Mouse (Mus musculus): ENCODE data around the gene Kdelc2. TPM values are rescaled to one million over a fixed set of nuclear protein-coding genes. Genes with fewer than 3 reads are reported as not detected.

The Kdelc2 gene
- polyA plus RNA-seq, 1 experiment = 1.7 TPM

DNA sequence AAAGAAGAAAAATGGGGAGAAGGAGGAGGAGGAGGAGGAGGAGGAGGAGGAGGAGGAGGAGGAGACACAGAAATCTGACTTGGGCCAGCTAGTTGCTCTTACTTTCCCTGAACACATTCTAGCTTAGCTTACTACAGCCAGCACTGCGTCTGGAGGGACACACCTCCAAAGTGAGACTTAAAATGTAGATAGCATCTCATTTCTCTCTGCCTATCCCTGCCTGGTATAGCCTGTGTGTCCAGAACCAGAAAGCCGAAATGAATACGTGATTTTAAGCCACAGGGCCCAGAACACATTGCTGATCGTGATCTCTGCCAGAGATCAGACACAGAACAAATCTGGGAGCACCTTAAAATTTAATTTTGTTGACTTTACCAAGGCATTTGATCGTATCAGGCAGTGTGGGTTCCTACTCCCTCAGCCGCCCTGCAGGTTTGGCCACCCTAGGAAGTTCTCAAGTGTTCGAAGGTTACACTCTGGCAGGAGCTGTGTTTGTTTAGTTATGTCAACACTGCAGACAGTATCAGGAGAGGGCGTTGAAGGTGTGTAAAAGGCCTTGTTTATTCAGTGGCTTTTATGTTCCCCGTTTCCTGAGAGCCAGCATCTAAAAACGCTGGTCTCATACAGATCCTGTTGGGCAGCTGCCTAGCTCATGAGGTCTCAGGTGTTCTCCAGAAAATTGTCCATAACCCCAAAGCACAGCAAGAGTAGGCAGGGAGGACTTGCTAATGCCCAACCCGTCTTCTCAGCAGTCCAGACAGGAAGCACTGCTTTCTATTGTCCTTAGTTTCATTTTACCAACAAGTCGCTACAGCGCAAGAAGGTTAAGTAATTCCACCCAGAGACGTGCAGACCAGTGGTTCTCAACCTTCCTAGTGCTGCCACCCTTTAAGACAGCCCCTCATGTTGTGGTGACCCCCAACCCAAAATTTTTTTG lies 27.3 kb upstream of the Kdelc2 start:
- Histone ChIP-seq H3K27me3 (ENCODE audit: control insufficient read depth, insufficient read depth, low read length) (no peaks in the 10 kb centered on the region), H3K27ac (ENCODE audit: insufficient read depth, low read length) (no peak overlapping the region), H3K4me1 (ENCODE audit: control insufficient read depth, insufficient read depth, insufficient read length) (no peaks in the 10 kb centered on the region), H3K36me3 (ENCODE audit: control insufficient read depth, insufficient read depth, low read length) (no peaks in the 10 kb centered on the region), H3K4me3 (ENCODE audit: extremely low read depth, insufficient read depth, insufficient read length) (no peak overlapping the region)
- TF ChIP-seq CTCF (IDR thresholded peaks at IDR 0.05; ENCODE audit: extremely low read depth, insufficient read depth, insufficient read length, insufficient replicate concordance) (no peak), POLR2A (IDR thresholded peaks at IDR 0.05; ENCODE audit: low read depth, low read length) (no peak)
- DNase-seq (ENCODE audit: low read depth in 1 of 2, low spot score in 2 of 2) = no peak
- WGBS = 47% methylated on average over 14 of the region's 14 CpGs

GRCm38 (mm10) chr9:53371339-53371738 lies 12.5 kb upstream of the Kdelc2 start:
- H3K4me1 ChIP-seq (ENCODE audit: control insufficient read depth, insufficient read depth, insufficient read length) = no peaks in the 10 kb centered on the region
- no peak overlapping the region for H3K4me3 ChIP-seq (ENCODE audit: extremely low read depth, insufficient read depth, insufficient read length)
- TF ChIP-seq POLR2A (IDR thresholded peaks at IDR 0.05; ENCODE audit: low read depth, low read length) = no peak
- no peak for TF ChIP-seq CTCF (IDR thresholded peaks at IDR 0.05; ENCODE audit: extremely low read depth, insufficient read depth, insufficient read length, insufficient replicate concordance)
- 63% methylated on average over 3 of the region's 3 CpGs for WGBS
- H3K27me3 ChIP-seq (ENCODE audit: control insufficient read depth, insufficient read depth, low read length) = no peaks in the 10 kb centered on the region
- no peak for DNase-seq (ENCODE audit: low read depth in 1 of 2, low spot score in 2 of 2)
- H3K27ac ChIP-seq (ENCODE audit: insufficient read depth, low read length) = no peak overlapping the region
- H3K36me3 ChIP-seq (ENCODE audit: control insufficient read depth, insufficient read depth, low read length) = no peaks in the 10 kb centered on the region

DNA sequence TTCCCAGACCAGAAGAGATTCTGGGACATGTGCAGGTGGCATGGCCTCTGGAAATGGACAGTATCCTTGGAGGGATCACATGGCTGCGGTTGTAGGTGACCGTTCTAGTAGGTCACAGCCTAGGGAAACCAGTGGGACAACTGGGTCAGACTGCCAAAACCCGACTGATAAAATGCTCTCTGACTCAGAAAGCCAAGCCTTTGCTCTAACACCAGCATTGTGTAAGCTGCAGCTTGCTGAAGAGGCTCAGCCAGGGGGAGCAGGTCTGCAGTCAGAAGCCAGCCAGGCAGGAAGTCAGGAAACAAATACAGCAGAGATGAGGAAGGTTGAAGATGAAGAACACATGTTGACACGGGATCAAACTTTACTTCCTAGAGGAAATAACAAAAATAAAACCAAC lies 7.9 kb upstream of the Kdelc2 start:
- TF ChIP-seq CTCF (IDR thresholded peaks at IDR 0.05; ENCODE audit: extremely low read depth, insufficient read depth, insufficient read length, insufficient replicate concordance) = no peak
- TF ChIP-seq POLR2A (IDR thresholded peaks at IDR 0.05; ENCODE audit: low read depth, low read length) = no peak
- Histone ChIP-seq H3K27me3 (ENCODE audit: control insufficient read depth, insufficient read depth, low read length) (no peaks in the 10 kb centered on the region), H3K36me3 (ENCODE audit: control insufficient read depth, insufficient read depth, low read length) (no peaks in the 10 kb centered on the region), H3K27ac (ENCODE audit: insufficient read depth, low read length) (no peak overlapping the region), H3K4me1 (ENCODE audit: control insufficient read depth, insufficient read depth, insufficient read length) (no peaks in the 10 kb centered on the region), H3K4me3 (ENCODE audit: extremely low read depth, insufficient read depth, insufficient read length) (no peak overlapping the region)
- no peak for DNase-seq (ENCODE audit: low read depth in 1 of 2, low spot score in 2 of 2)
- WGBS = 49% methylated on average over 4 of the region's 4 CpGs

DNA sequence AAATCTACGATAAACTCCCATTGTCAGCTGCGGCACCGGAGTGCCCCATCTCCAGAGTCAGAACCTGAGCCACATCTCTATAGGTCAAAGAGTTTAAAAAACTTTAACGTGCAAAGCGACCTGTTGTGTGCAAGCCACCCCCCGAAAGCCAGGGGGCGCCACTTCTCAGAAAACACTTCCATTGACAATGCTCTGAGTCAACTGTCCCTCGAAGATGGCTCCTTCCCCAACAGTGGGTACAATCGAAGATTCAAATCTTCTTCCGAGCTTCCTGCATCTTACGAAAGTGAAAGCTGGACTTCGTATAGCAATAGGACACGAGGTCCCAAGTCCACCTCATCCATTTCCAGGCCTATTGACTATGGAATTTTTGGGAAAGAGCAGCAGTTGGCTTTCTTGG lies 7.0 kb upstream of the Kdelc2 start:
- TF ChIP-seq POLR2A (IDR thresholded peaks at IDR 0.05; ENCODE audit: low read depth, low read length) (no peak), CTCF (IDR thresholded peaks at IDR 0.05; ENCODE audit: extremely low read depth, insufficient read depth, insufficient read length, insufficient replicate concordance) (0 out of 2 replicates have a peak, but pooled peaks have one; percentile 15)
- H3K36me3 ChIP-seq (ENCODE audit: control insufficient read depth, insufficient read depth, low read length) = no peaks in the 10 kb centered on the region
- DNase-seq (ENCODE audit: low read depth in 1 of 2, low spot score in 2 of 2) = no peak
- no peaks in the 10 kb centered on the region for H3K27me3 ChIP-seq (ENCODE audit: control insufficient read depth, insufficient read depth, low read length)
- no peak overlapping the region for H3K4me3 ChIP-seq (ENCODE audit: extremely low read depth, insufficient read depth, insufficient read length)
- H3K4me1 ChIP-seq (ENCODE audit: control insufficient read depth, insufficient read depth, insufficient read length) = no peaks in the 10 kb centered on the region
- no peak overlapping the region for H3K27ac ChIP-seq (ENCODE audit: insufficient read depth, low read length)
- WGBS = 87% methylated on average over 13 of the region's 13 CpGs

DNA sequence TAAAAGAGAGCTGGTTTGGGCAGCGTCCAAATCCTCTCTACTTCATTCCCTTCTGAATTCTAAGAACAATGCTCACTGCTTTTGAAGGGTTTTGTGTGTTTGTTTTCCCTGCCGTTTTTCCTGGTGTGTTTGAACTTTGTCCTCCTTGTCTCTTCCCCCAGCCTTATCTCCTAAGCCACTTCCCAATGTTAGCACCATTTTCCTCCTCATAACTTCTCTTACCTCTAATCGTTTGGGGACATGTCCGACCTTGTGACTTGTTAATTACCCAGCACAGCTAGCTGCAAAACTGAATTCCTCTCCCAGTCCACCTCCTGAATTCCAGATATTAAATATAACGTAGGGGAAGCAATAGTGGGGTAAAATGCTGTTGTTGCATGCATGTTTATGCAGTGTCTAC lies 6.2 kb upstream of the Kdelc2 start:
- TF ChIP-seq POLR2A (IDR thresholded peaks at IDR 0.05; ENCODE audit: low read depth, low read length) = no peak
- no peak for TF ChIP-seq CTCF (IDR thresholded peaks at IDR 0.05; ENCODE audit: extremely low read depth, insufficient read depth, insufficient read length, insufficient replicate concordance)
- no peak overlapping the region for H3K27ac ChIP-seq (ENCODE audit: insufficient read depth, low read length)
- no peak overlapping the region for H3K4me3 ChIP-seq (ENCODE audit: extremely low read depth, insufficient read depth, insufficient read length)
- no peaks in the 10 kb centered on the region for H3K4me1 ChIP-seq (ENCODE audit: control insufficient read depth, insufficient read depth, insufficient read length)
- no peaks in the 10 kb centered on the region for H3K27me3 ChIP-seq (ENCODE audit: control insufficient read depth, insufficient read depth, low read length)
- DNase-seq (ENCODE audit: low read depth in 1 of 2, low spot score in 2 of 2) = no peak
- 69% methylated on average over 5 of the region's 5 CpGs for WGBS
- no peaks in the 10 kb centered on the region for H3K36me3 ChIP-seq (ENCODE audit: control insufficient read depth, insufficient read depth, low read length)

DNA sequence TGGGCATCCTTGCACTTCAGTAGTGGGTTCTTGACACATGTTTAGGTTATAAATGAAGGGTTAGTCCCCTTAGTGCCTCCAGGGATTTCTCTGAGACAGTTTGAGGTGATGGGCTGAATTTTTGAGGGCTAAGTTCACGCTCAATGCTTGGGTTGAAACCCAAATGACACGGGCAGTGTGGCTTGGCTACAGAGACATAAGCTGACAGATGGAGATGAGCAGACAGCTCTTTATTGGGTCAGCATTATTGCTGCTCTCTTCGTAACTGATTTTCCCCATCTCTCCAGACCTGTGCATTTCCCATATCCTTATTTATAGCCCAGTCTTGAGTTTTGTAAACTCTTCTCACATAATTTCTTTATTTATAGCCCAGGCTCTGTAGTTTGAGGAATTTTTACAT lies 5.7 kb upstream of the Kdelc2 start:
- no peaks in the 10 kb centered on the region for H3K4me1 ChIP-seq (ENCODE audit: control insufficient read depth, insufficient read depth, insufficient read length)
- WGBS = 82% methylated on average over 3 of the region's 3 CpGs
- no peaks in the 10 kb centered on the region for H3K36me3 ChIP-seq (ENCODE audit: control insufficient read depth, insufficient read depth, low read length)
- no peak overlapping the region for H3K4me3 ChIP-seq (ENCODE audit: extremely low read depth, insufficient read depth, insufficient read length)
- DNase-seq (ENCODE audit: low read depth in 1 of 2, low spot score in 2 of 2) = no peak
- H3K27ac ChIP-seq (ENCODE audit: insufficient read depth, low read length) = no peak overlapping the region
- TF ChIP-seq POLR2A (IDR thresholded peaks at IDR 0.05; ENCODE audit: low read depth, low read length) = no peak
- TF ChIP-seq CTCF (IDR thresholded peaks at IDR 0.05; ENCODE audit: extremely low read depth, insufficient read depth, insufficient read length, insufficient replicate concordance) = no peak
- H3K27me3 ChIP-seq (ENCODE audit: control insufficient read depth, insufficient read depth, low read length) = no peaks in the 10 kb centered on the region

DNA sequence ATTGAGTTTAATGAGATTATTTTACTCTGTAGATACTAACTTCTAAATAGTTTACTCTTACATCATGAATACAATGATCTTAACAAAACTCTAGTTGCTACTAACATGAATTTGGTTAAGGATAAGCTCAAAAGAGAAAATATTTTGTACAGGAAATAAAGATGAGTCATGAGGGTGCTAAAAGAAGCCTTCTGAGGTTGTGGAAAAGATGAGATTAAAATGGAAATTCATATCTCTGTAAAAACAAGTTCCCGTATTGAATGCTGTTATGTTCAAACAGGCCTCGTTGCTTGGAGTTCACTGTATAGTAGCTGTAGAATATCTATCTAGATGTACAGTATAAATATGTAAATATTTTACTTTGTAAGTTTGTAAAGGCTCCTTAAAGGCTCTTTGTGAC lies 3.2 kb upstream of the Kdelc2 start:
- Histone ChIP-seq H3K4me1 (ENCODE audit: control insufficient read depth, insufficient read depth, insufficient read length) (peaks cover 3% of the 10 kb centered on the region), H3K27me3 (ENCODE audit: control insufficient read depth, insufficient read depth, low read length) (peaks cover 2% of the 10 kb centered on the region; the same call in 1 of the 2 replicates), H3K4me3 (ENCODE audit: extremely low read depth, insufficient read depth, insufficient read length) (no peak overlapping the region), H3K36me3 (ENCODE audit: control insufficient read depth, insufficient read depth, low read length) (no peaks in the 10 kb centered on the region), H3K27ac (ENCODE audit: insufficient read depth, low read length) (no peak overlapping the region)
- TF ChIP-seq POLR2A (IDR thresholded peaks at IDR 0.05; ENCODE audit: low read depth, low read length) (no peak), CTCF (IDR thresholded peaks at IDR 0.05; ENCODE audit: extremely low read depth, insufficient read depth, insufficient read length, insufficient replicate concordance) (no peak)
- no peak for DNase-seq (ENCODE audit: low read depth in 1 of 2, low spot score in 2 of 2)
- WGBS = 49% methylated on average over 2 of the region's 2 CpGs

Measured in spleen, adult 2 months (tissue).